ENCODE assay signal across 16 mouse cellular contexts in the genomic region with DNA sequence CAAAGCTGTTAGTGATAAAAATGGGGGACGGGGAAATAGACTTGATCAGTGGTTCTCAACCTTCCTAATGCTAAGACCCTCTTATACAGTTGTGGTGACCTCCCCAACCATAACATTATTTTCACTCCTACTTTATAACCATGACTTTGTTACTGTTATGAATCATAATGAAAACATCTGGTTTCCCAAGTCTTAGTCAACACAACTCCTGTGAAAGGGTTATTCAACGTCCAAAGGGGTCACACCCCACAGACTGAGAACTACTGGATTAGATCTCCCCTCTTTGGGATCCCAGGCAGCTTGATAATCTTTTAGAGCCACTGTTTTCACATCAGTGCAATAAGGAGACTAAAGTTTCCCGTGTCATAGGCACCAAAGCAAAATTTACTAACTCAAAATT.
"Had no signal": no experiment of that assay in that cellular context is flagged by ENCODE, and none has a peak within 500 bp of the region (broad histone marks: within the 10 kb centered on the region; RNA-seq: fewer than 3 reads in every experiment).

No protein-coding gene starts in this region.

- H3K27me3 ChIP-seq: midbrain, embryonic 12.5 days; neural tube, embryonic 13.5 days; neural tube, embryonic 15.5 days; stomach, embryonic 15.5 days had no signal

- H3K9ac ChIP-seq: lung, embryonic 14.5 days; midbrain, embryonic 12.5 days; neural tube, embryonic 13.5 days; neural tube, embryonic 15.5 days; stomach, embryonic 15.5 days had no signal

- H3K4me3 ChIP-seq: midbrain, embryonic 10.5 days; midbrain, embryonic 12.5 days; myocyte; neural tube, embryonic 13.5 days; neural tube, embryonic 15.5 days; stomach, embryonic 15.5 days had no signal

- H3K27ac ChIP-seq: midbrain, embryonic 10.5 days; midbrain, embryonic 12.5 days; neural tube, embryonic 13.5 days; neural tube, embryonic 15.5 days; stomach, embryonic 15.5 days; stomach, postnatal 0 days had no signal

- DNase-seq: lung, adult 18-20 months; lung, embryonic 14.5 days; lung, postnatal 10 days; lung, postnatal 4 days; midbrain, embryonic 14.5 days; right cerebral cortex, postnatal 14 days; thymus, adult 2 months; thymus, postnatal 25 days; thymus, postnatal 4 days had no signal

- H3K4me2 ChIP-seq: lung, embryonic 14.5 days; midbrain, embryonic 12.5 days; neural tube, embryonic 13.5 days; neural tube, embryonic 15.5 days; stomach, embryonic 15.5 days had no signal

- H3K36me3 ChIP-seq: midbrain, embryonic 10.5 days; midbrain, embryonic 12.5 days; neural tube, embryonic 13.5 days; neural tube, embryonic 15.5 days; stomach, embryonic 15.5 days had no signal

- H3K4me1 ChIP-seq: midbrain, embryonic 12.5 days had no signal

- H3K9me3 ChIP-seq: midbrain, embryonic 10.5 days; midbrain, embryonic 12.5 days; neural tube, embryonic 13.5 days; neural tube, embryonic 15.5 days; stomach, embryonic 15.5 days had no signal
